Mouse (Mus musculus) liver, adult 2 months (tissue): ENCODE data around the gene Ppp2r2d. TPM values are rescaled to one million over a fixed set of nuclear protein-coding genes. Genes with fewer than 3 reads are reported as not detected.

ENCODE experiments used
- DNase-seq: peaks from one replicate; pipeline ENCODE4 v3.0.0-alpha.2; 2011; ENCODE audit warnings: low read depth, low spot score; ENCODE audit errors: extremely low read depth
- H3K27ac ChIP-seq: fragments of 200-500 bp; replicated peaks from 2 replicates; pipeline ENCODE4 v1.5.1; 2012; ENCODE audit warnings: low read depth, mild to moderate bottlenecking, control low read depth, inconsistent platforms, low read length; ENCODE audit not compliant: insufficient read depth
- H3K27me3 ChIP-seq: fragments of 200-500 bp; 2 replicates; pipeline ENCODE4 v1.6.1; 2012; ENCODE audit warnings: mild to moderate bottlenecking, moderate library complexity, low read length, inconsistent platforms; ENCODE audit not compliant: control insufficient read depth, insufficient read depth
- H3K36me3 ChIP-seq: fragments of 200-500 bp; 2 replicates; pipeline ENCODE4 v1.6.1; 2012; ENCODE audit warnings: low read length, inconsistent platforms; ENCODE audit not compliant: control insufficient read depth, insufficient read depth
- H3K4me1 ChIP-seq: fragments of 200-500 bp; 2 replicates; pipeline ENCODE4 v1.6.1; 2011; ENCODE audit warnings: low read length; ENCODE audit not compliant: control insufficient read depth, insufficient read depth
- H3K4me3 ChIP-seq: fragments of 200-500 bp; 2 replicates; pipeline ENCODE4 v1.5.1; 2011; ENCODE audit warnings: low read depth, mild to moderate bottlenecking, control low read depth, low read length, moderate library complexity; ENCODE audit not compliant: insufficient read depth
- H3K79me2 ChIP-seq: fragments of 200-500 bp; 2 replicates; pipeline ENCODE4 v1.6.1; 2012; ENCODE audit warnings: inconsistent platforms, mild to moderate bottlenecking, low read length, moderate library complexity; ENCODE audit not compliant: control insufficient read depth, insufficient read depth
- H3K9ac ChIP-seq: fragments of 200-500 bp; 2 replicates; pipeline ENCODE4 v1.6.1; 2012; ENCODE audit warnings: low read depth, mild to moderate bottlenecking, control low read depth, inconsistent platforms, low read length
- CTCF ChIP-seq: fragments of 200-500 bp; IDR thresholded peaks from 2 replicates; pipeline ENCODE4 v1.5.1; 2011; ENCODE audit warnings: low read depth, low read length, control low read depth
- POLR2A ChIP-seq: fragments of 200-500 bp; IDR thresholded peaks from 2 replicates; pipeline ENCODE4 v1.6.1; 2011; ENCODE audit warnings: low read length, control low read depth; ENCODE audit not compliant: insufficient read depth; ENCODE audit errors: extremely low read depth
- WGBS: fragments of 180-500 bp; shearing (Covaris S2); methylation state at CpG from one replicate; pipeline ENCODE4 v1.1.7; 2018; 5-methylcytosine and 5-hydroxymethylcytosine counted together
- polyA plus RNA-seq: library from polyadenylated mRNA; depleted of rRNA; stranded (reverse); fragments of >200 nt; gene quantifications from 2 replicates; pipeline ENCODE4 v1.2.3, GENCODE M21; 2012
- total RNA-seq: library from RNA; depleted of rRNA; stranded (reverse); fragments of >200 nt; gene quantifications from 2 replicates; pipeline ENCODE4 v1.2.3, GENCODE M21; 2014

The Ppp2r2d gene
- total and polyA plus RNA-seq, 2 experiments = 15.0 to 28.2 TPM

- Histone ChIP-seq H3K27me3 (no peaks in the 10 kb centered on the region), H3K36me3 (peaks cover 14% of the 10 kb centered on the region; the same call in 1 of the 2 replicates), H3K9ac (no peak overlapping the region), H3K79me2 (peaks cover 19% of the 10 kb centered on the region), H3K4me1 (peaks cover 33% of the 10 kb centered on the region), H3K27ac (no peak overlapping the region), H3K4me3 (no peak overlapping the region)
- TF ChIP-seq CTCF (no peak), POLR2A (no peak)
- DNase-seq = peak; percentile 85
- 23% methylated on average over 4 of the region's 4 CpGs for WGBS
These were observed 22.4 kb downstream of the Ppp2r2d start for GRCm38 (mm10) chr7:138868316-138868715.

- Histone ChIP-seq H3K9ac (peak overlapping the region; percentile 63), H3K27ac (peak overlapping the region; percentile 68), H3K4me3 (no peak overlapping the region), H3K27me3 (no peaks in the 10 kb centered on the region), H3K36me3 (peaks cover 31% of the 10 kb centered on the region), H3K4me1 (peaks cover 12% of the 10 kb centered on the region), H3K79me2 (peaks cover 7% of the 10 kb centered on the region; the same call in 1 of the 2 replicates)
- TF ChIP-seq CTCF (no peak), POLR2A (no peak)
- 26% methylated on average over 3 of the region's 3 CpGs for WGBS
- DNase-seq = peak; percentile 91
These were observed 27.1 kb downstream of the Ppp2r2d start for GRCm38 (mm10) chr7:138872956-138873355.

GRCm38 (mm10) chr7:138875031-138875430, 29.2 kb downstream of the Ppp2r2d start:
- WGBS = 67% methylated on average over 3 of the region's 3 CpGs
- Histone ChIP-seq H3K4me1 (peaks cover 12% of the 10 kb centered on the region), H3K27me3 (no peaks in the 10 kb centered on the region), H3K9ac (no peak overlapping the region), H3K4me3 (no peak overlapping the region), H3K27ac (no peak overlapping the region), H3K79me2 (peaks cover 3% of the 10 kb centered on the region; the same call in 1 of the 2 replicates), H3K36me3 (peaks cover 36% of the 10 kb centered on the region)
- TF ChIP-seq CTCF = no peak
- TF ChIP-seq POLR2A = no peak
- DNase-seq = no peak

GRCm38 (mm10) chr7:138883724-138884123, 37.8 kb downstream of the Ppp2r2d start:
- Histone ChIP-seq H3K27me3 (no peaks in the 10 kb centered on the region), H3K4me3 (no peak overlapping the region), H3K27ac (no peak overlapping the region), H3K4me1 (no peaks in the 10 kb centered on the region), H3K9ac (no peak overlapping the region), H3K79me2 (no peaks in the 10 kb centered on the region), H3K36me3 (peaks cover 35% of the 10 kb centered on the region)
- no peak for TF ChIP-seq CTCF
- no peak for TF ChIP-seq POLR2A
- no peak for DNase-seq
- 95% methylated on average over 3 of the region's 3 CpGs for WGBS

- H3K79me2 ChIP-seq = no peaks in the 10 kb centered on the region
- no peak for TF ChIP-seq CTCF
- no peak for TF ChIP-seq POLR2A
- H3K36me3 ChIP-seq = peaks cover 21% of the 10 kb centered on the region
- no peak overlapping the region for H3K9ac ChIP-seq
- H3K27ac ChIP-seq = no peak overlapping the region
- no peaks in the 10 kb centered on the region for H3K4me1 ChIP-seq
- 82% methylated on average over 12 of the region's 13 CpGs for WGBS
- no peak for DNase-seq
- H3K4me3 ChIP-seq = no peak overlapping the region
- no peaks in the 10 kb centered on the region for H3K27me3 ChIP-seq
These were observed 39.7 kb downstream of the Ppp2r2d start for GRCm38 (mm10) chr7:138885365-138886289.

- 20% methylated on average over 2 of the region's 2 CpGs for WGBS
These were observed 52.2 kb downstream of the Ppp2r2d start for GRCm38 (mm10) chr7:138898122-138898521.

More at GRCm38 (mm10) chr7:138898122-138898521, 52.2 kb downstream of the Ppp2r2d start:
- Histone ChIP-seq H3K36me3 (peaks cover 52% of the 10 kb centered on the region), H3K9ac (no peak overlapping the region), H3K4me3 (no peak overlapping the region), H3K79me2 (peaks cover 19% of the 10 kb centered on the region), H3K4me1 (peaks cover 28% of the 10 kb centered on the region), H3K27me3 (no peaks in the 10 kb centered on the region), H3K27ac (peak overlapping the region; percentile 37)
- peak; percentile 87 for DNase-seq
- TF ChIP-seq CTCF (no peak), POLR2A (no peak)
